8 mouse cellular contexts compared by ENCODE assay signal in the genomic region with DNA sequence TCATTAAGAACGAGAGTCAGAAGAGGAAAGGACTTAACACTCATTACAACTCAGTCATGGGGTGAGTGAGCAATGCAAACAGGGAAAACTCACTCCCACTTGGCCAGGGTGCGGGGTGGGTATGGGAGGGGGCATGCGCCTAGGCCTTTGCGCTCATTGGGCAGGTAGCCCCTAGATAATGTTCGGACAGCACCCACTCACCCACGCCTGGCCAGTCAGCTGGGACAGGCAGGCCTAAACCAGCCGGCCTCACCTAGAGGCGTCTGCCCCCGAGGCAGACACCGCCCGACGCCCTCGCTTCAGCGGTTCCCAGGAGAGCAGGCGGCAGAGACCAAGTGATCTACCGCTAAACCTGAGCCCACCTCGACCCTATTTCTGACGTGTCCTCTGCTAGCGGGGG. TPM values are rescaled to one million over a fixed set of nuclear protein-coding genes. Genes with fewer than 3 reads are reported as not detected.
A peak's percentile ranks its signal among the peaks of the same experiment; 100 is the strongest.
DNase-seq lines count a peak whose midpoint lies in the region; ATAC-seq lines count a peak whose summit lies in the region.

No protein-coding gene starts in this region.

- 0 out of 2 replicates have a peak, but pooled peaks cover under 1% of the 10 kb centered on the region for H3K36me3 ChIP-seq in forebrain, embryonic 15.5 days
- peaks cover 23% of the 10 kb centered on the region for H3K36me3 ChIP-seq in limb, embryonic 15.5 days
- H3K36me3 ChIP-seq in splenic B cell, adult 2 months (ENCODE audit: control insufficient read depth, insufficient read depth, low read length, poor library complexity, severe bottlenecking): peaks cover 9% of the 10 kb centered on the region

- WGBS in forebrain, embryonic 15.5 days: 6% methylated on average over 19 of the region's 19 CpGs
- WGBS in limb, embryonic 15.5 days: 8% methylated on average over 19 of the region's 19 CpGs

- 0 out of 2 replicates have a peak overlapping the region, but pooled peaks have one; percentile 47 for H3K4me3 ChIP-seq in forebrain, embryonic 15.5 days
- H3K4me3 ChIP-seq in limb, embryonic 15.5 days: peak overlapping the region; percentile 51

- ATAC-seq in forebrain, embryonic 15.5 days (replicated peaks): no peak
- no peak for ATAC-seq in limb, embryonic 15.5 days (ENCODE audit: insufficient number of reproducible peaks, low FRiP score, low TSS enrichment, low read depth)

- H3K9ac ChIP-seq in forebrain, embryonic 15.5 days (replicated peaks): no peak overlapping the region
- 0 out of 2 replicates have a peak overlapping the region, but pooled peaks have one; percentile 7 for H3K9ac ChIP-seq in limb, embryonic 15.5 days

- H3K4me2 ChIP-seq in forebrain, embryonic 15.5 days (replicated peaks): peak overlapping the region; percentile 82
- peak overlapping the region; percentile 89 for H3K4me2 ChIP-seq in limb, embryonic 15.5 days

- peaks cover 57% of the 10 kb centered on the region for H3K27me3 ChIP-seq in forebrain, embryonic 15.5 days
- H3K27me3 ChIP-seq in limb, embryonic 15.5 days: peaks cover 47% of the 10 kb centered on the region
- H3K27me3 ChIP-seq in splenic B cell, adult 2 months (ENCODE audit: control insufficient read depth, insufficient read depth, low read length, poor library complexity, severe bottlenecking): no peaks in the 10 kb centered on the region; the same call in 1 of the 2 replicates

- no peaks in the 10 kb centered on the region for H3K9me3 ChIP-seq in forebrain, embryonic 15.5 days
- no peaks in the 10 kb centered on the region for H3K9me3 ChIP-seq in limb, embryonic 15.5 days

- H3K27ac ChIP-seq in forebrain, embryonic 15.5 days (replicated peaks): no peak overlapping the region
- H3K27ac ChIP-seq in limb, embryonic 15.5 days: peak overlapping the region; percentile 68

- intact Hi-C loops in left cerebral cortex, postnatal 14 days (cut with DNase I): loop anchor here (5.0 kb wide), 1 partner anchor 77 kb away; the partner anchor contains the start of genes Prmt7 and Slc7a6os

- DNase-seq in retina, embryonic 14.5 days (ENCODE audit: low spot score): peak; percentile 21
- DNase-seq in retina, postnatal 1 day: no peak
- peak; percentile 32 for DNase-seq in splenic B cell, adult 2 months (ENCODE audit: low read depth, low spot score)
- DNase-seq in adrenal gland, postnatal 25 days: no peak
- DNase-seq in left cerebral cortex, postnatal 14 days (ENCODE audit: low spot score in 2 of 2): no peak
- DNase-seq in adrenal gland, adult 8-10 months: no peak

- peaks cover 32% of the 10 kb centered on the region for H3K4me1 ChIP-seq in forebrain, embryonic 15.5 days
- peaks cover 46% of the 10 kb centered on the region for H3K4me1 ChIP-seq in limb, embryonic 15.5 days

RNA-seq across cellular contexts. Expression of gene Esrp2, which starts 1.1 kb away (rescaled TPM):
- 0.06 and 0.23 TPM in 2 replicates for polyA plus RNA-seq in forebrain, embryonic 15.5 days (2015; fragmentation: Nextera tagmentation; extraction: Ambion mirVana)
- 57.6 and 58.3 TPM in 2 replicates for polyA plus RNA-seq in limb, embryonic 15.5 days (2015; fragmentation: Nextera tagmentation; extraction: Ambion mirVana)
- 2.0 and 3.9 TPM in 2 replicates for total RNA-seq in adrenal gland, postnatal 25 days (2021)
- total RNA-seq in left cerebral cortex, postnatal 14 days (2021): under 1 TPM in 1 of 2 experiments, not detected in 1; 0.79 TPM
- 1 to 10 TPM; 2.7 to 5.6 (median 4.7) TPM for total RNA-seq in adrenal gland, adult 8-10 months (2022)

RNA-seq across cellular contexts. Expression of gene Pla2g15, which starts 14.5 kb away (rescaled TPM):
- polyA plus RNA-seq in forebrain, embryonic 15.5 days (2015; fragmentation: Nextera tagmentation; extraction: Ambion mirVana): 16.6 and 20.1 TPM in 2 replicates
- polyA plus RNA-seq in limb, embryonic 15.5 days (2015; fragmentation: Nextera tagmentation; extraction: Ambion mirVana): 17.9 and 19.9 TPM in 2 replicates
- total RNA-seq in adrenal gland, postnatal 25 days (2021): 27.6 and 27.7 TPM in 2 replicates
- 10 to 100 TPM; 23.0 to 25.3 TPM for total RNA-seq in left cerebral cortex, postnatal 14 days (2021)
- total RNA-seq in adrenal gland, adult 8-10 months (2022): 10 to 100 TPM; 31.7 to 39.8 (median 35.4) TPM

RNA-seq across cellular contexts. Expression of gene Slc7a6, which starts 33.0 kb away (rescaled TPM):
- 62.2 and 69.2 TPM in 2 replicates for polyA plus RNA-seq in forebrain, embryonic 15.5 days (2015; fragmentation: Nextera tagmentation; extraction: Ambion mirVana)
- 36.5 and 41.0 TPM in 2 replicates for polyA plus RNA-seq in limb, embryonic 15.5 days (2015; fragmentation: Nextera tagmentation; extraction: Ambion mirVana)
- 25.6 and 29.0 TPM in 2 replicates for total RNA-seq in adrenal gland, postnatal 25 days (2021)
- total RNA-seq in left cerebral cortex, postnatal 14 days (2021): 10 to 100 TPM; 26.8 to 29.9 TPM
- 10 to 100 TPM; 16.9 to 22.5 (median 21.0) TPM for total RNA-seq in adrenal gland, adult 8-10 months (2022)

Comparison
In these comparisons a context has a peak if more than half of its experiments do, and no peak if none do; other contexts are left out.
1. DNase-seq: peak in retina, embryonic 14.5 days (single experiment) and splenic B cell, adult 2 months (single experiment); none in retina, postnatal 1 day (single experiment), adrenal gland, postnatal 25 days (single experiment), left cerebral cortex, postnatal 14 days (0 of 2) and adrenal gland, adult 8-10 months (single experiment).